Mouse (Mus musculus) small intestine, adult 2 months (tissue): Measurements from ENCODE around the gene Ugt2a2. TPM values are rescaled to one million over a fixed set of nuclear protein-coding genes. Genes with fewer than 3 reads are reported as not detected.
"Not testable (repeated sequence)": the region's sequence is repeated elsewhere in the genome, so short reads cannot be mapped to it uniquely, and the experiment has no call there.

Experiments used
- H3K27ac ChIP-seq: fragments of 200-500 bp; 2 replicates; pipeline ENCODE4 v1.5.1; 2012; ENCODE audit warnings: low read depth, low read length, control low read depth, inconsistent platforms; ENCODE audit not compliant: insufficient read depth
- H3K27me3 ChIP-seq: fragments of 200-500 bp; 2 replicates; pipeline ENCODE4 v1.6.1; 2012; ENCODE audit warnings: mild to moderate bottlenecking, moderate library complexity, low read length, inconsistent platforms; ENCODE audit not compliant: control insufficient read depth, insufficient read depth
- H3K36me3 ChIP-seq: fragments of 200-500 bp; 2 replicates; pipeline ENCODE4 v1.6.1; 2012; ENCODE audit warnings: mild to moderate bottlenecking, low read length, control low read depth, inconsistent platforms; ENCODE audit not compliant: control insufficient read depth, insufficient read depth
- H3K4me1 ChIP-seq: fragments of 200-500 bp; 2 replicates; pipeline ENCODE4 v1.6.1; 2012; ENCODE audit warnings: low read length, inconsistent platforms, mixed read lengths; ENCODE audit not compliant: control insufficient read depth, insufficient read depth, insufficient read length
- H3K4me3 ChIP-seq: fragments of 200-500 bp; 2 replicates; pipeline ENCODE4 v1.5.1; 2012; ENCODE audit warnings: low read depth, mild to moderate bottlenecking, control low read depth, inconsistent platforms, low read length, moderate library complexity
- CTCF ChIP-seq: fragments of 200-500 bp; IDR thresholded peaks from 2 replicates; pipeline ENCODE4 v1.5.1; 2012; ENCODE audit warnings: low read depth, mild to moderate bottlenecking, control low read depth, inconsistent platforms, low read length, moderate library complexity, mixed read lengths; ENCODE audit not compliant: insufficient replicate concordance, insufficient read length; ENCODE audit errors: extremely low read depth
- POLR2A ChIP-seq: fragments of 200-500 bp; IDR thresholded peaks from 2 replicates; pipeline ENCODE4 v1.6.1; 2012; ENCODE audit warnings: low read depth, mild to moderate bottlenecking, control low read depth, inconsistent platforms, low read length, moderate library complexity
- WGBS: fragments of 180-500 bp; shearing (Covaris S2); methylation state at CpG from one replicate; pipeline ENCODE4 v1.1.7; 2018; 5-methylcytosine and 5-hydroxymethylcytosine counted together
- polyA plus RNA-seq: library from polyadenylated mRNA; depleted of rRNA; stranded (reverse); fragments of >200 nt; gene quantifications from 2 replicates; pipeline ENCODE4 v1.2.3, GENCODE M21; 2012; rRNA removed

Gene Ugt2a2
- not detected in 2 replicates for polyA plus RNA-seq

DNA sequence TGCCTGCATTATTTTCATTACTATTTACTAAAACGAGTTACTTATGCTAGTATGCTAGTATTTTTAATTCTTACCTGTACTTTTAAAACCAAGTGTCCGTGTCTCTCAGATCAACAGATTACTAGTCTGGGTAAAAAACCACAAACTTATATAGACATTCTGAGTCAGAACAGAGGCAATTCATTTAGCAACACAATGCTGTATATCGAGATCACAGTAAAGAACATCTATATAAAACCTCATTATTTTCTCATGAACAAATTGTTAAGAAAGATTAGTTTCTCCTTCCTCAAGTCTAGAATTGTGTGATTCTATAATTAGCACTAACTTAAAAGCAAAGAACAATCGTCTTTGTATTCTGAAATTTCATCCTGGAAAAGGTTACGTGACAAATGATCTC is at the start of gene Ugt2a2:
Gene Ugt2a2, minus strand, starts transcription at position 101 of the 400 bp plus-strand sequence.
- Histone ChIP-seq H3K36me3 (no peaks in the 10 kb centered on the region), H3K27ac (no peak within 1 kb of the TSS), H3K4me1 (no peaks in the 10 kb centered on the region), H3K27me3 (no peaks in the 10 kb centered on the region), H3K4me3 (no peak within 1 kb of the TSS)
- WGBS, result 82% methylated on average over 5 of the region's 5 CpGs
- TF ChIP-seq POLR2A (no peak), CTCF (no peak)

DNA sequence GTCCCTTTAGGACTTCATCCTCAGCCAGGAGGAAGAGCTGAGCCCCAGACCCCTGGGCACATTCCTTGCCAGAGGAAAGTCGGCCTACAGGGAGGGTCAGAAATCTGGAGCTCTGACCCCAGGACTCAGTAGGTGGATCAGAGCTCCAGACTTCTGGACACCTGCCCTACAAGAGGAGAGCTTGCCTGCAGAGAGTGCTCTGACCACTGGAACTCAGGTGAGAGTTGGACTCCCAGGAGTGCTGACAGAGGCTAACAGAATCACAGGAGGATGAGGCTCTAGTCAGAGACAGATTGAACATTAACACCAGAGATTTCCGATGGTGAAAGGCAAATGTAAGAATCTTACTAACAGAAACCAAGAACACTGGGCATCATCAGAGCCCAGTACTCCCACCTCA is 41.5 kb upstream of the Ugt2a2 start:
- not testable (repeated sequence) for H3K27ac ChIP-seq, H3K4me1 ChIP-seq, H3K27me3 ChIP-seq, H3K4me3 ChIP-seq
- 86% methylated on average over 2 of the region's 2 CpGs for whole genome bisulfite sequencing
- H3K36me3 ChIP-seq, result peaks cover 13% of the 10 kb centered on the region

DNA sequence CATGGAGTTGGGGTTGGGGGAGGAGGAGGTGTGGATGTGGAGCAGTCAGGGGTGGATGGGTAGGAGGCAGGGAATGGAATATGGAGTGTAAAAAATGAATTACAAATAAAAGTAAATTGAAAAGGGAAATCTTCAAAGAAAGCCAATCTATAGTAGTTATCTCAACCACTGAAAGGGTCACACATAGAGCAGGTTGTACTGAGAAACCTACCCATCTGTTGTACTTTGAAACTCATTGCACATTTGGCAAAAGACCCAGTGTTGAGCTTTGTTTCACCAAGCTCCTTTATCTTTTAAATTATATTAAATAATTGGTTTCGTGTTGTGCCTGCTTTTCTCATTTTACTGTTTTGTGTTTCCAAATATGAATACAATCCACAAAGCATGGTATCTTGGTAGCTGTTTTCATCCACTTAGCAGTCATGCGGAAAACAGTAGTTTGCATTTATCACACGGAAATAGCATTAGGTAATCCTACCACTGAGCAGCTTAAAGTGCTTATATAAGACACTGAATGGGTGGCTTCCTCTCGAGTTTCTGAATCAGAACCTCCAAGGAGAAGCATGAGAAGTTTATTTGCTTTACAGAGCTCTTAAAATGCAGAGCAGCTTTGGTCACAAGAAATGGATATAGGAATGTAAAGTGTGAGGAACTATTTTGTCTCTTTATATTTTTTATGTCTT is 23.9 kb upstream of the Ugt2a2 start:
- Histone ChIP-seq H3K27ac (no peak overlapping the region), H3K4me1 (no peaks in the 10 kb centered on the region), H3K36me3 (no peaks in the 10 kb centered on the region), H3K4me3 (no peak overlapping the region), H3K27me3 (no peaks in the 10 kb centered on the region)
- WGBS, result 50% methylated on average over 4 of the region's 4 CpGs
- no peak for TF ChIP-seq POLR2A
- no peak for TF ChIP-seq CTCF

DNA sequence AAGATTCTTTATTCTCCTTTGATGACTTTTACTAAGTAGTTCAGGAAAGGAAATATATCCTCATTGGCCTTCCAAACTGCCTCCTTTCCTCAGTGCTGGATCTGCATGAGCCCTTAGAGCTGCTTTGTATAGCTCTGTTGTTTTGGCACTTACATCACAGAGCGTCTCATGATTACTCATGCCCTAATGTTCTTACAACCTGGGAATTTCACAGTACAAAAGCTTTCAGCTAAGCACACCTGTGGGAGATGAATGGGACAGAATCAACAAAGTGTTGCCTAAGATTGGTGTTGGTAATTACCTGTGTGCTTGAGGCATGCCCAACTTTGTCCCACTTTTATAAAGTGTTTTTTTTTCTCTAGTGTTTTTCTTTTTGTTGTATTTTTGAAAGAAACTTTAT is 20.6 kb upstream of the Ugt2a2 start:
- 89% methylated on average over 1 of the region's 1 CpGs for WGBS
- Histone ChIP-seq H3K4me1 (no peaks in the 10 kb centered on the region), H3K27me3 (no peaks in the 10 kb centered on the region), H3K27ac (no peak overlapping the region), H3K4me3 (no peak overlapping the region), H3K36me3 (no peaks in the 10 kb centered on the region)
- TF ChIP-seq CTCF (no peak), POLR2A (no peak)

DNA sequence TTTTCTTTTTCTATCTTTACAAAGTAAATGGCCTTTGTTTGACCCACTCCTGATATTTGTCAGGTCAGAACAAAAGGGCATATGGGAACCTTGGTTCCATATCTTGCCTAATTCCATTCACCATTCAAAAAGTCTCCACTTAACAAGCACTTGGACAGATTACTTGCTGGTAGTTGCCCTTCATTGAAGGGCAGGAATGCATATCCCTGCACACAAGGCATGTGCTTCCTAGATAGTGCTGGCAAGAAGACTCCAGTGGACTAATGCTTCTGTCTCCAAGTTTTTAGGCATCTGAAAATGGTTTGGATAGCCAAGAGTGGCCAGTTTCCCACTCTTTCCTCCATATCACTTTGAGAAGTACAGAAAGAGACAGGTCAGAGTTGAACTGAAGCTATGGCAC is 17.3 kb upstream of the Ugt2a2 start:
- Histone ChIP-seq H3K4me3 (no peak overlapping the region), H3K4me1 (no peaks in the 10 kb centered on the region), H3K36me3 (no peaks in the 10 kb centered on the region), H3K27me3 (no peaks in the 10 kb centered on the region), H3K27ac (no peak overlapping the region)
- TF ChIP-seq CTCF (no peak), POLR2A (no peak)

DNA sequence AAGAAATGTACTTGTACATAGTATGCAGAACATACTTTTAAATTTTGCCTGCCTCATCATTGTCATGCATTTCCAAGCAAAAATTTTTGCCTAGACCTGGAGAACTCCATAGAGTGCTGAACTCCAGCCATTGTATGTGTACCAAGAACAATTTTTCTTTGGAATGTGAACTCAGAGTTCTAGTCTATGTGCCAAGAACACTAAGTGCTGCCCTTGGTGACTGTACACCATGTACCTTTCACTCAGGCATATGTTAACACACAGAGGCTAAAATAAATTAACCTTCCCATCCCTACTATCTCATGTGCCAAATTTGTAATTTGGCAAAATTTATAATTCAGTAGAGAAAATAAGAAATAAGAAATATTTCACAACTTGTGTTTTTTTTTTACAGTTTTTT is 16.9 kb upstream of the Ugt2a2 start:
- no peak for TF ChIP-seq POLR2A
- H3K4me1 ChIP-seq, result no peaks in the 10 kb centered on the region
- no peaks in the 10 kb centered on the region for H3K36me3 ChIP-seq
- no peaks in the 10 kb centered on the region for H3K27me3 ChIP-seq
- H3K4me3 ChIP-seq, result no peak overlapping the region
- no peak overlapping the region for H3K27ac ChIP-seq

DNA sequence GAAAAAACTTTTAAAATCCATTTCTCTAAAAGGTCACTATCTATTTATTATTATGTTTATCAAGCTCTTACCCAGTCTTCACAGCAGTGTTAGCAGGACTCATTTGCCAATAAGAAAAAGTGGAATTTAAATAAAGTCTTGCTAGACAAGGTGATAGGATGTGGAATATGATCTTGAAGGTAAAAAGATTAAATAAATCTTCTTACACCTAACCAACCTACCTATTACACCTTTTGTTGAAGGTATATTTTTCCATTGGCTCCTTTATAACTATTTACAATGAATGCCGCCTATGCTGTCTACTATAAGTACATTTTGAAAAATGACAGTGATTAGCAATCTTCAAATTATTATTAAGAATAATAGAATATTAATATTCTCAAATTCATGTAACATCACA is 8.7 kb upstream of the Ugt2a2 start, which contains the start of gene Ugt2a1:
Gene Ugt2a1, minus strand, starts transcription at position 101 of the 400 bp plus-strand sequence.
- no peaks in the 10 kb centered on the region for H3K27me3 ChIP-seq
- H3K4me1 ChIP-seq, result no peaks in the 10 kb centered on the region
- 95% methylated on average over 1 of the region's 1 CpGs for WGBS
- TF ChIP-seq CTCF (no peak), POLR2A (no peak)
- no peak within 1 kb of the TSS for H3K4me3 ChIP-seq
- no peak within 1 kb of the TSS for H3K27ac ChIP-seq
- no peaks in the 10 kb centered on the region for H3K36me3 ChIP-seq

DNA sequence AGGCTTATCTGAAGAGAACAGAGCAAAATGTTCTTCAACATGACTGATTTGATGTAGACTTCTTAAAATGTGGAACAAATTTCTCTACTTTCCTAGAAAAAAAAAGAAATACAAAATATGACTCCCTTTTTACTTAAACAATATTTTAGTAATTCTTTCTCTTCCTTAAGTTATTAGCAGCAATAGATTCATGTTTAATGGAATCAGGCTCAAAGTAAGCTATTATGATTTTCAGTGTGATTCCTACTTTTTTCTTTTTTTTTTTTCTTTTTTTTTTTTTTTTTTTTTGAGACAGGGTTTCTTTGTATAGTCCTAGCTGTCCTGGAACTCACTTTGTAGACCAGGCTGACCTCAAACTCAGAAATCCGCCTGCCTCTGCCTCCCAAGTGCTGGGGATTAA is 4.6 kb upstream of the Ugt2a2 start, which contains the start of gene Gm43638:
Gene Gm43638, minus strand, starts transcription at position 101 of the 400 bp plus-strand sequence.
- not testable (repeated sequence) for H3K27ac ChIP-seq, H3K4me3 ChIP-seq, H3K27me3 ChIP-seq, H3K36me3 ChIP-seq, H3K4me1 ChIP-seq
- 76% methylated on average over 1 of the region's 1 CpGs for WGBS
